24 mouse cellular contexts compared by ENCODE assay signal in the genomic region with DNA sequence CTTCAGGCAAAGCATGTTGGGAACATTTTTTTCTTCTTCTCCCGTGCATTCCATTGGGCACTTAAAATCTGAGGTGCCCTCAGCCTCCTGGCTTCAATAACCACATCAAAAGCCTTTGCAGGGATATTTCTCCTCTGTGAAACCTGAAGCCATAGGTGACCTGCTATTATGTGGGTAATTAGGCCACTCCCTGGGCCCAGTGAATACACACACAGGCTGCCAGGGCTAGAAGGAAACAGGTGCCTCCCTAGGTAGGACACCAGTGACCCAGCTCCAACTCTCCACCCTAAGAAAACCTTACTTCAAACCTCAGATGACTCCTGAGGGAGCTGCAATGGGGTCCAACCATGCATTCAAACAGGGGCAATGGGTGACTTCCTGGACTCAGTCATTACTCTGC. TPM values are rescaled to one million over a fixed set of nuclear protein-coding genes. Genes with fewer than 3 reads are reported as not detected.
DNase-seq lines count a peak whose midpoint lies in the region; ATAC-seq and TF ChIP-seq lines count a peak whose summit lies in the region.
"Had no signal": no experiment of that assay in that cellular context is flagged by ENCODE, and none has a peak within 500 bp of the region (broad histone marks: within the 10 kb centered on the region; RNA-seq: fewer than 3 reads in every experiment).

No protein-coding gene starts in this region.

- H3K9me3 ChIP-seq in intestine, embryonic 15.5 days, result no peaks in the 10 kb centered on the region
- no peaks in the 10 kb centered on the region for H3K9me3 ChIP-seq in intestine, postnatal 0 days (ENCODE audit: control insufficient read depth)
- no peaks in the 10 kb centered on the region for H3K9me3 ChIP-seq in lung, embryonic 16.5 days (ENCODE audit: control insufficient read depth, low read length)
- H3K9me3 ChIP-seq in stomach, postnatal 0 days (ENCODE audit: control insufficient read depth, low read length), result no peaks in the 10 kb centered on the region
- H3K9me3 ChIP-seq: embryonic facial prominence, embryonic 10.5 days; embryonic facial prominence, embryonic 12.5 days; forebrain, embryonic 13.5 days; forebrain, embryonic 15.5 days had no signal

- no peak overlapping the region for H3K4me2 ChIP-seq in intestine, embryonic 15.5 days (replicated peaks)
- no peak overlapping the region for H3K4me2 ChIP-seq in intestine, postnatal 0 days (replicated peaks; ENCODE audit: low read depth)
- no peak overlapping the region for H3K4me2 ChIP-seq in lung, embryonic 16.5 days (ENCODE audit: low read depth, low read length)
- H3K4me2 ChIP-seq in stomach, postnatal 0 days (replicated peaks; ENCODE audit: low read depth), result no peak overlapping the region
- H3K4me2 ChIP-seq: embryonic facial prominence, embryonic 12.5 days; forebrain, embryonic 13.5 days; forebrain, embryonic 15.5 days had no signal

- TF ChIP-seq CTCF in intestine, postnatal 0 days (IDR thresholded peaks at IDR 0.05; ENCODE audit: low read depth), result no peak
- TF ChIP-seq CTCF in stomach, postnatal 0 days (IDR thresholded peaks at IDR 0.05; ENCODE audit: low read depth), result no peak

- TF ChIP-seq EP300 in stomach, postnatal 0 days (optimal IDR thresholded peaks at IDR 0.05), result no peak

- no peak overlapping the region for H3K27ac ChIP-seq in intestine, embryonic 15.5 days
- H3K27ac ChIP-seq in intestine, postnatal 0 days (ENCODE audit: low read depth, low read length), result no peak overlapping the region
- H3K27ac ChIP-seq in lung, embryonic 16.5 days (ENCODE audit: low read length), result no peak overlapping the region
- H3K27ac ChIP-seq in stomach, postnatal 0 days (replicated peaks), result no peak overlapping the region
- H3K27ac ChIP-seq: embryonic facial prominence, embryonic 10.5 days; embryonic facial prominence, embryonic 12.5 days; forebrain, embryonic 13.5 days; forebrain, embryonic 15.5 days had no signal

- no peak for DNase-seq in lung, postnatal 36 days
- no peak for DNase-seq in stomach, postnatal 0 days (ENCODE audit: low spot score)
- DNase-seq in left cerebral cortex, adult 11 months (ENCODE audit: low spot score), result no peak
- DNase-seq: adrenal gland, adult 2 months; adrenal gland, postnatal 10 days; adrenal gland, postnatal 25 days; B cell, adult 2 months; cerebellum, adult 11 months; cerebellum, adult 18-20 months; cerebellum, adult 8-10 months; cerebellum, adult 9-11 months; cerebellum, postnatal 25 days; forebrain, postnatal 0 days had no signal

- no peaks in the 10 kb centered on the region for H3K36me3 ChIP-seq in intestine, embryonic 15.5 days
- H3K36me3 ChIP-seq in intestine, postnatal 0 days (ENCODE audit: control insufficient read depth, insufficient read depth), result no peaks in the 10 kb centered on the region
- H3K36me3 ChIP-seq in lung, embryonic 16.5 days (ENCODE audit: control insufficient read depth, insufficient read depth, low read length), result no peaks in the 10 kb centered on the region
- H3K36me3 ChIP-seq in stomach, postnatal 0 days (ENCODE audit: control insufficient read depth, insufficient read depth, low read length), result no peaks in the 10 kb centered on the region
- H3K36me3 ChIP-seq: embryonic facial prominence, embryonic 10.5 days; embryonic facial prominence, embryonic 12.5 days; forebrain, embryonic 15.5 days; G1E had no signal

- H3K9ac ChIP-seq in intestine, embryonic 15.5 days, result no peak overlapping the region
- no peak overlapping the region for H3K9ac ChIP-seq in intestine, postnatal 0 days (ENCODE audit: low read depth, low read length)
- H3K9ac ChIP-seq in lung, embryonic 16.5 days (ENCODE audit: low read length), result no peak overlapping the region
- no peak overlapping the region for H3K9ac ChIP-seq in stomach, postnatal 0 days (ENCODE audit: low read length)
- H3K9ac ChIP-seq: embryonic facial prominence, embryonic 12.5 days; forebrain, embryonic 13.5 days; forebrain, embryonic 15.5 days; forebrain, postnatal 0 days had no signal

- H3K4me3 ChIP-seq in intestine, embryonic 15.5 days (replicated peaks), result no peak overlapping the region
- no peak overlapping the region for H3K4me3 ChIP-seq in intestine, postnatal 0 days (ENCODE audit: low read depth, low read length)
- no peak overlapping the region for H3K4me3 ChIP-seq in lung, embryonic 16.5 days (ENCODE audit: low read length)
- no peak overlapping the region for H3K4me3 ChIP-seq in stomach, postnatal 0 days (ENCODE audit: low read depth, low read length)
- H3K4me3 ChIP-seq: embryonic facial prominence, embryonic 10.5 days; embryonic facial prominence, embryonic 12.5 days; forebrain, embryonic 13.5 days; forebrain, embryonic 15.5 days had no signal

- H3K4me1 ChIP-seq in intestine, embryonic 15.5 days (replicated peaks), result no peaks in the 10 kb centered on the region
- no peaks in the 10 kb centered on the region for H3K4me1 ChIP-seq in intestine, postnatal 0 days (replicated peaks; ENCODE audit: control insufficient read depth, insufficient read depth, low read length)
- no peaks in the 10 kb centered on the region for H3K4me1 ChIP-seq in lung, embryonic 16.5 days (replicated peaks; ENCODE audit: control insufficient read depth, insufficient read depth, low read length)
- H3K4me1 ChIP-seq in stomach, postnatal 0 days (replicated peaks; ENCODE audit: control insufficient read depth, insufficient read depth), result no peaks in the 10 kb centered on the region
- H3K4me1 ChIP-seq: embryonic facial prominence, embryonic 12.5 days; forebrain, embryonic 13.5 days; forebrain, embryonic 15.5 days had no signal

- peak; percentile 67 for ATAC-seq in intestine, embryonic 15.5 days
- ATAC-seq in intestine, postnatal 0 days, result no peak
- ATAC-seq in lung, embryonic 16.5 days (ENCODE audit: low read depth), result peak; percentile 65; the same call in 1 of the 2 replicates
- ATAC-seq in stomach, postnatal 0 days (ENCODE audit: low FRiP score, low TSS enrichment), result peak; percentile 79
- ATAC-seq: CD4-positive, CD25-positive, alpha-beta regulatory T cell, adult 4 months; forebrain, embryonic 13.5 days; forebrain, embryonic 15.5 days; forebrain, postnatal 0 days; Patski had no signal

- H3K27me3 ChIP-seq in intestine, embryonic 15.5 days (replicated peaks), result no peaks in the 10 kb centered on the region
- H3K27me3 ChIP-seq in intestine, postnatal 0 days (replicated peaks; ENCODE audit: control insufficient read depth, insufficient read depth, low read length), result no peaks in the 10 kb centered on the region
- no peaks in the 10 kb centered on the region for H3K27me3 ChIP-seq in lung, embryonic 16.5 days (ENCODE audit: control insufficient read depth, insufficient read depth, low read depth, low read length)
- H3K27me3 ChIP-seq in stomach, postnatal 0 days (ENCODE audit: control insufficient read depth, insufficient read depth, low read length), result no peaks in the 10 kb centered on the region
- H3K27me3 ChIP-seq: CH12.LX; embryonic facial prominence, embryonic 12.5 days; Patski had no signal

- WGBS in intestine, embryonic 15.5 days, result 43% methylated on average over 1 of the region's 1 CpGs
- 17% methylated on average over 1 of the region's 1 CpGs for WGBS in intestine, postnatal 0 days
- WGBS in lung, embryonic 16.5 days, result 57% methylated on average over 1 of the region's 1 CpGs
- 61% methylated on average over 1 of the region's 1 CpGs for WGBS in stomach, postnatal 0 days

RNA-seq across cellular contexts. Expression of a gene that starts 11.4 kb away (rescaled TPM):
- 0.90 and 1.0 TPM in 2 replicates for polyA plus RNA-seq in intestine, embryonic 15.5 days (2015; fragmentation: Nextera tagmentation; extraction: Ambion mirVana)
- 0.16 and 0.21 TPM in 2 replicates for polyA plus RNA-seq in intestine, postnatal 0 days (2015; fragmentation: Nextera tagmentation; extraction: Ambion mirVana)
- polyA plus RNA-seq in lung, embryonic 16.5 days (2015; fragmentation: Nextera tagmentation; extraction: Ambion mirVana), result 0.79 and 0.82 TPM in 2 replicates
- 2.8 and 2.9 TPM in 2 replicates for polyA plus RNA-seq in stomach, postnatal 0 days (2015; fragmentation: Nextera tagmentation; extraction: Ambion mirVana)
- polyA plus RNA-seq: CD4-positive, CD25-positive, alpha-beta regulatory T cell, adult 4 months; G1E; Patski had no signal
